Comparison of ENCODE assay signal across 16 mouse cellular contexts in genomic region chr1:191639200-191639807, GRCm38 (mm10).
A peak's percentile ranks its signal among the peaks of the same experiment; 100 is the strongest.
DNase-seq lines count a peak whose midpoint lies in the region; ATAC-seq and TF ChIP-seq lines count a peak whose summit lies in the region.
"Had no signal": no experiment of that assay in that cellular context is flagged by ENCODE, and none has a peak within 500 bp of the region (broad histone marks: within the 10 kb centered on the region; RNA-seq: fewer than 3 reads in every experiment).

No protein-coding gene starts in this region.

- no peak for TF ChIP-seq POLR2A in liver, adult 2 months (IDR thresholded peaks at IDR 0.05; ENCODE audit: extremely low read depth, insufficient read depth, low read length)
- TF ChIP-seq POLR2A in cortical plate, adult 2 months (IDR thresholded peaks at IDR 0.05; ENCODE audit: extremely low read depth, insufficient read depth, low read length) = no peak

- no peak for TF ChIP-seq CTCF in liver, adult 2 months (IDR thresholded peaks at IDR 0.05; ENCODE audit: low read depth, low read length)
- TF ChIP-seq CTCF in cortical plate, adult 2 months (IDR thresholded peaks at IDR 0.05; ENCODE audit: extremely low read depth, insufficient read depth, low read length) = no peak
- no peak for TF ChIP-seq CTCF in left cerebral cortex, adult 2 months (IDR thresholded peaks at IDR 0.05)
- no peak for TF ChIP-seq CTCF in liver, postnatal 0 days (IDR thresholded peaks at IDR 0.05; ENCODE audit: low read depth)

- H3K9ac ChIP-seq in liver, adult 2 months (ENCODE audit: low read depth, low read length) = 0 out of 2 replicates have a peak overlapping the region, but pooled peaks have one; percentile 31
- no peak overlapping the region; the same call in 1 of the 2 replicates for H3K9ac ChIP-seq in liver, postnatal 0 days (replicated peaks)
- H3K9ac ChIP-seq: forebrain, embryonic 12.5 days; limb, embryonic 15.5 days; neural tube, embryonic 15.5 days had no signal

- H3K4me1 ChIP-seq in liver, adult 2 months (ENCODE audit: control insufficient read depth, insufficient read depth, low read length) = peaks cover 17% of the 10 kb centered on the region
- H3K4me1 ChIP-seq in cortical plate, adult 2 months (ENCODE audit: control insufficient read depth, insufficient read depth, low read length) = peaks cover 3% of the 10 kb centered on the region; the same call in 1 of the 2 replicates
- H3K4me1 ChIP-seq in liver, postnatal 0 days (ENCODE audit: insufficient read depth) = peaks cover 17% of the 10 kb centered on the region
- H3K4me1 ChIP-seq: limb, embryonic 15.5 days had no signal

- DNase-seq in liver, adult 2 months (ENCODE audit: extremely low read depth, low read depth, low spot score) = peak; percentile 48
- DNase-seq in liver = no peak
- DNase-seq in left cerebral cortex, adult 2 months (ENCODE audit: extremely low spot score in 1 of 2, low spot score in 2 of 2) = peak in 1 of 2 experiments; percentile 26
- no peak for DNase-seq in liver, postnatal 0 days
- DNase-seq in heart, adult 8-10 months (ENCODE audit: low spot score) = no peak
- no peak for DNase-seq in lung, postnatal 10 days
- DNase-seq: cerebellum, adult 9-11 months; gastrocnemius, adult 2 months; heart, adult 11 months; thymus, postnatal 14 days had no signal

- 30% methylated on average over 3 of the region's 3 CpGs for WGBS in liver, adult 2 months
- 66% methylated on average over 3 of the region's 3 CpGs for WGBS in liver, postnatal 0 days (ENCODE audit: insufficient replicate concordance)

- ATAC-seq in liver, postnatal 0 days = no peak
- ATAC-seq: hindbrain, postnatal 0 days had no signal

- H3K27ac ChIP-seq in liver, adult 2 months (replicated peaks; ENCODE audit: insufficient read depth, low read depth, low read length) = peak overlapping the region; percentile 89
- H3K27ac ChIP-seq in cortical plate, adult 2 months (ENCODE audit: insufficient read depth, low read length) = 0 out of 2 replicates have a peak overlapping the region, but pooled peaks have one; percentile 47
- H3K27ac ChIP-seq in left cerebral cortex, adult 2 months = peak overlapping the region; percentile 29
- H3K27ac ChIP-seq in liver, postnatal 0 days (ENCODE audit: low read depth) = peak overlapping the region; percentile 97
- H3K27ac ChIP-seq: forebrain, embryonic 12.5 days; gastrocnemius, adult 2 months; hindbrain, postnatal 0 days; limb, embryonic 15.5 days; midbrain, embryonic 10.5 days; neural tube, embryonic 15.5 days had no signal

- no peak overlapping the region for H3K4me2 ChIP-seq in liver, postnatal 0 days (ENCODE audit: low read depth, low read length)
- H3K4me2 ChIP-seq: forebrain, embryonic 12.5 days; limb, embryonic 15.5 days; neural tube, embryonic 15.5 days had no signal

- no peak for TF ChIP-seq EP300 in liver, postnatal 0 days (IDR thresholded peaks at IDR 0.05; ENCODE audit: low read depth)

- no peaks in the 10 kb centered on the region for H3K79me2 ChIP-seq in liver, adult 2 months (ENCODE audit: control insufficient read depth, insufficient read depth, low read length)

- intact Hi-C loops in left cerebral cortex, adult 2 months (cut with DNase I) = loop anchor here (1.0 kb wide), 1 partner anchor 29 kb away; no protein-coding TSS in a partner anchor

- no peak overlapping the region for H3K4me3 ChIP-seq in liver, adult 2 months (ENCODE audit: insufficient read depth, low read depth, low read length)
- no peak overlapping the region for H3K4me3 ChIP-seq in cortical plate, adult 2 months (ENCODE audit: insufficient read depth, low read length)
- no peak overlapping the region for H3K4me3 ChIP-seq in left cerebral cortex, adult 2 months
- no peak overlapping the region for H3K4me3 ChIP-seq in liver, postnatal 0 days (ENCODE audit: low read depth, low read length)
- H3K4me3 ChIP-seq: forebrain, embryonic 12.5 days; gastrocnemius, adult 2 months; limb, embryonic 15.5 days; midbrain, embryonic 10.5 days; neural tube, embryonic 15.5 days had no signal

- H3K9me3 ChIP-seq in liver, postnatal 0 days (ENCODE audit: low read length) = no peaks in the 10 kb centered on the region
- H3K9me3 ChIP-seq: forebrain, embryonic 12.5 days; limb, embryonic 15.5 days; midbrain, embryonic 10.5 days; neural tube, embryonic 15.5 days had no signal

- no peaks in the 10 kb centered on the region for H3K36me3 ChIP-seq in liver, adult 2 months (ENCODE audit: control insufficient read depth, insufficient read depth, low read length)
- no peaks in the 10 kb centered on the region for H3K36me3 ChIP-seq in liver, postnatal 0 days (replicated peaks; ENCODE audit: insufficient read depth, low read length)
- H3K36me3 ChIP-seq: forebrain, embryonic 12.5 days; limb, embryonic 15.5 days; midbrain, embryonic 10.5 days; neural tube, embryonic 15.5 days had no signal

- no peaks in the 10 kb centered on the region for H3K27me3 ChIP-seq in liver, adult 2 months (ENCODE audit: control insufficient read depth, insufficient read depth, low read length)
- no peaks in the 10 kb centered on the region for H3K27me3 ChIP-seq in liver, postnatal 0 days (ENCODE audit: insufficient read depth, low read length)
- H3K27me3 ChIP-seq: forebrain, embryonic 12.5 days; limb, embryonic 15.5 days; neural tube, embryonic 15.5 days had no signal

Comparison
In these comparisons a context has a peak if more than half of its experiments do, and no peak if none do; other contexts are left out.
1. H3K27ac ChIP-seq: peak in every context shown above with its lines; median percentile 97 in liver, postnatal 0 days; 89 in liver, adult 2 months; 47 in cortical plate, adult 2 months; 29 in left cerebral cortex, adult 2 months.